Mouse (Mus musculus): ENCODE measurements around the gene Ppm1h. TPM values are rescaled to one million over a fixed set of nuclear protein-coding genes. Genes with fewer than 3 reads are reported as not detected.

The Ppm1h gene
- polyA plus RNA-seq, 1 experiment = 0.13 TPM

- no peaks in the 10 kb centered on the region for H3K79me2 ChIP-seq (ENCODE audit: control insufficient read depth, insufficient read depth)
- no peak overlapping the region for H3K4me3 ChIP-seq
- no peaks in the 10 kb centered on the region for H3K36me3 ChIP-seq (ENCODE audit: control insufficient read depth, insufficient read depth)
- TF ChIP-seq USF1 (IDR thresholded peaks at IDR 0.05; ENCODE audit: low read depth) (no peak), MAX (IDR thresholded peaks at IDR 0.05; ENCODE audit: low read depth) (no peak), CEBPB (IDR thresholded peaks at IDR 0.05; ENCODE audit: insufficient read depth, poor library complexity, severe bottlenecking) (no peak), MYOG (IDR thresholded peaks at IDR 0.05; ENCODE audit: control insufficient read depth in 1 of 3, insufficient read depth in 1 of 3, insufficient read length in 2 of 3, low read depth in 2 of 3) (no peak), SRF (IDR thresholded peaks at IDR 0.05; ENCODE audit: control insufficient read depth, insufficient read length, low read depth) (no peak)
- H3K4me2 ChIP-seq (ENCODE audit: low read depth) = no peak overlapping the region
- no peaks in the 10 kb centered on the region for H3K27me3 ChIP-seq (ENCODE audit: control insufficient read depth, insufficient read depth, insufficient read length)
- H3ac ChIP-seq (ENCODE audit: control insufficient read depth, insufficient read length) = no peak overlapping the region
Observed at GRCm38 (mm10) chr10:122860076-122860475, 181.5 kb downstream of the Ppm1h start.

- Histone ChIP-seq H3ac (ENCODE audit: control insufficient read depth, insufficient read length) (no peak overlapping the region), H3K4me2 (ENCODE audit: low read depth) (no peak overlapping the region), H3K79me2 (ENCODE audit: control insufficient read depth, insufficient read depth) (no peaks in the 10 kb centered on the region), H3K36me3 (ENCODE audit: control insufficient read depth, insufficient read depth) (no peaks in the 10 kb centered on the region), H3K4me3 (no peak overlapping the region), H3K27me3 (ENCODE audit: control insufficient read depth, insufficient read depth, insufficient read length) (no peaks in the 10 kb centered on the region)
- TF ChIP-seq TCF3 (IDR thresholded peaks at IDR 0.05; ENCODE audit: insufficient read length, low read depth) (no peak), REST (IDR thresholded peaks at IDR 0.05; ENCODE audit: insufficient read depth, insufficient read length) (no peak), USF1 (IDR thresholded peaks at IDR 0.05; ENCODE audit: low read depth) (no peak), MYOG (IDR thresholded peaks at IDR 0.05; ENCODE audit: control insufficient read depth in 1 of 3, insufficient read depth in 1 of 3, insufficient read length in 2 of 3, low read depth in 2 of 3) (no peak), POLR2A (IDR thresholded peaks at IDR 0.05; ENCODE audit: insufficient read length, low read depth) (no peak), E2F4 (IDR thresholded peaks at IDR 0.05; ENCODE audit: insufficient read depth) (no peak), MYOD1 (IDR thresholded peaks at IDR 0.05; ENCODE audit: control insufficient read depth in 1 of 3, insufficient read length in 2 of 3, low read depth in 2 of 3) (no peak), CEBPB (IDR thresholded peaks at IDR 0.05; ENCODE audit: insufficient read depth, poor library complexity, severe bottlenecking) (no peak), SRF (IDR thresholded peaks at IDR 0.05; ENCODE audit: control insufficient read depth, insufficient read length, low read depth) (no peak), TCF12 (IDR thresholded peaks at IDR 0.05; ENCODE audit: insufficient read depth, poor library complexity, severe bottlenecking) (no peak), POLR2AphosphoS2 (IDR thresholded peaks at IDR 0.05; ENCODE audit: insufficient read length, low read depth) (no peak)
Observed at GRCm38 (mm10) chr10:122861696-122862385, 183.3 kb downstream of the Ppm1h start.

- H3K36me3 ChIP-seq (ENCODE audit: control insufficient read depth, insufficient read depth) = no peaks in the 10 kb centered on the region
- no peak overlapping the region for H3K4me2 ChIP-seq (ENCODE audit: low read depth)
- no peak overlapping the region for H3ac ChIP-seq (ENCODE audit: control insufficient read depth, insufficient read length)
- no peak overlapping the region for H3K4me3 ChIP-seq
- H3K79me2 ChIP-seq (ENCODE audit: control insufficient read depth, insufficient read depth) = no peaks in the 10 kb centered on the region
- H3K27me3 ChIP-seq (ENCODE audit: control insufficient read depth, insufficient read depth, insufficient read length) = no peaks in the 10 kb centered on the region
- TF ChIP-seq SRF (IDR thresholded peaks at IDR 0.05; ENCODE audit: control insufficient read depth, insufficient read length, low read depth) (no peak), REST (IDR thresholded peaks at IDR 0.05; ENCODE audit: insufficient read depth, insufficient read length) (no peak), POLR2AphosphoS2 (IDR thresholded peaks at IDR 0.05; ENCODE audit: insufficient read length, low read depth) (no peak), TCF3 (IDR thresholded peaks at IDR 0.05; ENCODE audit: insufficient read length, low read depth) (no peak), MAX (IDR thresholded peaks at IDR 0.05; ENCODE audit: low read depth) (no peak), CEBPB (IDR thresholded peaks at IDR 0.05; ENCODE audit: insufficient read depth, poor library complexity, severe bottlenecking) (no peak), E2F4 (IDR thresholded peaks at IDR 0.05; ENCODE audit: insufficient read depth) (no peak), MYOD1 (IDR thresholded peaks at IDR 0.05; ENCODE audit: control insufficient read depth in 1 of 3, insufficient read length in 2 of 3, low read depth in 2 of 3) (no peak)
Observed at GRCm38 (mm10) chr10:122862386-122863023, 183.9 kb downstream of the Ppm1h start.

GRCm38 (mm10) chr10:122869865-122870503 lies 191.4 kb downstream of the Ppm1h start:
- Histone ChIP-seq H3K4me2 (ENCODE audit: low read depth) (no peak overlapping the region), H3ac (ENCODE audit: control insufficient read depth, insufficient read length) (no peak overlapping the region), H3K4me3 (no peak overlapping the region), H3K79me2 (ENCODE audit: control insufficient read depth, insufficient read depth) (no peaks in the 10 kb centered on the region), H3K27me3 (ENCODE audit: control insufficient read depth, insufficient read depth, insufficient read length) (no peaks in the 10 kb centered on the region), H3K36me3 (ENCODE audit: control insufficient read depth, insufficient read depth) (no peaks in the 10 kb centered on the region)
- TF ChIP-seq POLR2AphosphoS2 (IDR thresholded peaks at IDR 0.05; ENCODE audit: insufficient read length, low read depth) (no peak), SRF (IDR thresholded peaks at IDR 0.05; ENCODE audit: control insufficient read depth, insufficient read length, low read depth) (no peak), REST (IDR thresholded peaks at IDR 0.05; ENCODE audit: insufficient read depth, insufficient read length) (no peak), E2F4 (IDR thresholded peaks at IDR 0.05; ENCODE audit: insufficient read depth) (no peak), POLR2A (IDR thresholded peaks at IDR 0.05; ENCODE audit: insufficient read length, low read depth) (no peak), TCF3 (IDR thresholded peaks at IDR 0.05; ENCODE audit: insufficient read length, low read depth) (no peak), MYOD1 (IDR thresholded peaks at IDR 0.05; ENCODE audit: control insufficient read depth in 1 of 3, insufficient read length in 2 of 3, low read depth in 2 of 3) (no peak), CEBPB (IDR thresholded peaks at IDR 0.05; ENCODE audit: insufficient read depth, poor library complexity, severe bottlenecking) (no peak), MAX (IDR thresholded peaks at IDR 0.05; ENCODE audit: low read depth) (no peak), TCF12 (IDR thresholded peaks at IDR 0.05; ENCODE audit: insufficient read depth, poor library complexity, severe bottlenecking) (no peak), MYOG (IDR thresholded peaks at IDR 0.05; ENCODE audit: control insufficient read depth in 1 of 3, insufficient read depth in 1 of 3, insufficient read length in 2 of 3, low read depth in 2 of 3) (no peak), USF1 (IDR thresholded peaks at IDR 0.05; ENCODE audit: low read depth) (no peak)

All from myocyte (in vitro differentiated cells).